Mouse (Mus musculus): Measurements from ENCODE around the gene Acsbg2.

DNA sequence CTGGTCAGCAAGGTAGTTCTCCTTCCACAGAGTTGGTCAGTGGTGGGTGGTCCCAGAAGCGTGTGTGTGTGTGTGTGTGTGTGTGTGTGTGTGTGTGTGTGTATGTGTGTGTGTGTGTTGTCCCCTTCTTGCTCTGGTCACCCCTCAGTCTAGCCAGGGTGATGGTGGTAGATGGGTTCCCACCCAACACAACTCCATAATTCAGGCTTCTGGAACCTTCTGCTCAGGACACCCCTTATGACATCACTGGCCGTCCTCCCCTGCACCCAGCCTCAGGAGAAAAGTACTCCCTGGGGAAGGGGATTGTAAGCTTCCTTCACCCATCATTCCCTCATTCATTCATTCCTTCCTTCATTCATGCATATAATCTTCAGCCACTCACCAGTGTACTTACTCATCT, at the start of gene Acsbg2:
- TF ChIP-seq CTCF (IDR thresholded peaks at IDR 0.05; ENCODE audit: borderline replicate concordance, control insufficient read depth, extremely low read depth, insufficient read depth, low read length, poor library complexity) (no peak), POLR2A (IDR thresholded peaks at IDR 0.05; ENCODE audit: control insufficient read depth, extremely low read depth, insufficient read depth, low read length, poor library complexity) (no peak)
